Mouse (Mus musculus): ENCODE results near the gene Vcl. TPM values are rescaled to one million over a fixed set of nuclear protein-coding genes. Genes with fewer than 3 reads are reported as not detected.
A peak's percentile ranks its signal among the peaks of the same experiment; 100 is the strongest.

The Vcl gene
- polyA plus RNA-seq, 1 experiment from 2014 or later: 17.0 TPM

- H3K27me3 ChIP-seq: no peaks in the 10 kb centered on the region
- H3K9me3 ChIP-seq (replicated peaks): no peaks in the 10 kb centered on the region
- no peak overlapping the region for H3K4me3 ChIP-seq (replicated peaks)
- no peak overlapping the region for H3K9ac ChIP-seq
- ATAC-seq (ENCODE audit: low read depth) (no peak), DNase-seq (no peak)
- no peak overlapping the region for H3K27ac ChIP-seq
- 87% methylated on average over 8 of the region's 8 CpGs for WGBS (ENCODE audit: insufficient replicate concordance)
- peaks cover 76% of the 10 kb centered on the region for H3K36me3 ChIP-seq
- H3K4me2 ChIP-seq: no peak overlapping the region
- no peaks in the 10 kb centered on the region for H3K4me1 ChIP-seq (replicated peaks)
These were observed 91.2 kb downstream of the Vcl start for GRCm38 (mm10) chr14:21020435-21020834.

- Histone ChIP-seq H3K36me3 (peaks cover 90% of the 10 kb centered on the region), H3K4me1 (replicated peaks) (0 out of 2 replicates have a peak, but pooled peaks cover 4% of the 10 kb centered on the region), H3K4me3 (replicated peaks) (no peak overlapping the region)
These were observed 98.3 kb downstream of the Vcl start for GRCm38 (mm10) chr14:21027542-21027941.

GRCm38 (mm10) chr14:21029025-21029659, 99.9 kb downstream of the Vcl start:
- no peak overlapping the region for H3K9ac ChIP-seq
- ATAC-seq (ENCODE audit: low read depth): no peak
- peaks cover 90% of the 10 kb centered on the region for H3K36me3 ChIP-seq
- 0 out of 2 replicates have a peak, but pooled peaks cover 4% of the 10 kb centered on the region for H3K4me1 ChIP-seq (replicated peaks)
- H3K27ac ChIP-seq: no peak overlapping the region
- H3K27me3 ChIP-seq: no peaks in the 10 kb centered on the region
- no peak for DNase-seq
- no peak overlapping the region for H3K4me3 ChIP-seq (replicated peaks)
- H3K4me2 ChIP-seq: no peak overlapping the region
- 76% methylated on average over 11 of the region's 11 CpGs for WGBS (ENCODE audit: insufficient replicate concordance)
- H3K9me3 ChIP-seq (replicated peaks): no peaks in the 10 kb centered on the region

More at GRCm38 (mm10) chr14:21027542-21027941, 98.3 kb downstream of the Vcl start:
- H3K4me2 ChIP-seq: no peak overlapping the region
- no peak overlapping the region for H3K9ac ChIP-seq
- H3K9me3 ChIP-seq (replicated peaks): no peaks in the 10 kb centered on the region
- H3K27me3 ChIP-seq: no peaks in the 10 kb centered on the region
- DNase-seq (no peak), ATAC-seq (ENCODE audit: low read depth) (no peak)
- H3K27ac ChIP-seq: no peak overlapping the region

- Histone ChIP-seq H3K4me3 (replicated peaks) (no peak overlapping the region), H3K27me3 (no peaks in the 10 kb centered on the region), H3K27ac (peak overlapping the region; percentile 58), H3K36me3 (peaks cover 80% of the 10 kb centered on the region), H3K4me2 (no peak overlapping the region), H3K4me1 (replicated peaks) (0 out of 2 replicates have a peak, but pooled peaks cover 4% of the 10 kb centered on the region), H3K9ac (no peak overlapping the region), H3K9me3 (replicated peaks) (no peaks in the 10 kb centered on the region)
- ATAC-seq (ENCODE audit: low read depth): peak; percentile 83
- WGBS (ENCODE audit: insufficient replicate concordance): 75% methylated on average over 6 of the region's 6 CpGs
- DNase-seq: peak; percentile 20
These were observed 102.7 kb downstream of the Vcl start for GRCm38 (mm10) chr14:21031783-21032511.

GRCm38 (mm10) chr14:21034271-21034670, 105.1 kb downstream of the Vcl start:
- Histone ChIP-seq H3K4me2 (no peak overlapping the region), H3K36me3 (peaks cover 82% of the 10 kb centered on the region)
- ATAC-seq (ENCODE audit: low read depth): no peak

GRCm38 (mm10) chr14:21034791-21035190, 105.6 kb downstream of the Vcl start:
- DNase-seq (no peak), ATAC-seq (ENCODE audit: low read depth) (no peak)
- peaks cover 84% of the 10 kb centered on the region for H3K36me3 ChIP-seq
- WGBS (ENCODE audit: insufficient replicate concordance): 72% methylated on average over 3 of the region's 3 CpGs
- no peak overlapping the region for H3K4me3 ChIP-seq (replicated peaks)
- 0 out of 2 replicates have a peak, but pooled peaks cover 8% of the 10 kb centered on the region for H3K4me1 ChIP-seq (replicated peaks)
- H3K27ac ChIP-seq: no peak overlapping the region
- no peaks in the 10 kb centered on the region for H3K27me3 ChIP-seq
- no peaks in the 10 kb centered on the region for H3K9me3 ChIP-seq (replicated peaks)
- H3K9ac ChIP-seq: no peak overlapping the region
- H3K4me2 ChIP-seq: no peak overlapping the region

More at GRCm38 (mm10) chr14:21034271-21034670, 105.1 kb downstream of the Vcl start:
- Histone ChIP-seq H3K9ac (no peak overlapping the region), H3K27ac (no peak overlapping the region), H3K27me3 (no peaks in the 10 kb centered on the region), H3K4me3 (replicated peaks) (no peak overlapping the region), H3K9me3 (replicated peaks) (no peaks in the 10 kb centered on the region), H3K4me1 (replicated peaks) (0 out of 2 replicates have a peak, but pooled peaks cover 8% of the 10 kb centered on the region)
- DNase-seq: no peak
- 86% methylated on average over 4 of the region's 4 CpGs for WGBS (ENCODE audit: insufficient replicate concordance)

GRCm38 (mm10) chr14:21039077-21039476, 109.9 kb downstream of the Vcl start:
- ATAC-seq (ENCODE audit: low read depth) (peak; percentile 75), DNase-seq (no peak)
- Histone ChIP-seq H3K9ac (no peak overlapping the region), H3K4me3 (replicated peaks) (no peak overlapping the region), H3K4me1 (replicated peaks) (0 out of 2 replicates have a peak, but pooled peaks cover 4% of the 10 kb centered on the region), H3K27me3 (no peaks in the 10 kb centered on the region), H3K9me3 (replicated peaks) (no peaks in the 10 kb centered on the region), H3K4me2 (no peak overlapping the region), H3K27ac (peak overlapping the region; percentile 37; the same call in 1 of the 2 replicates), H3K36me3 (peaks cover 54% of the 10 kb centered on the region)
- WGBS (ENCODE audit: insufficient replicate concordance): 65% methylated on average over 12 of the region's 12 CpGs

- no peaks in the 10 kb centered on the region for H3K9me3 ChIP-seq (replicated peaks)
- no peaks in the 10 kb centered on the region for H3K27me3 ChIP-seq
- ATAC-seq (ENCODE audit: low read depth) (no peak), DNase-seq (no peak)
- H3K9ac ChIP-seq: no peak overlapping the region
- no peak overlapping the region for H3K4me2 ChIP-seq
- peaks cover 52% of the 10 kb centered on the region for H3K36me3 ChIP-seq
- 0 out of 2 replicates have a peak, but pooled peaks cover 4% of the 10 kb centered on the region for H3K4me1 ChIP-seq (replicated peaks)
- no peak overlapping the region for H3K4me3 ChIP-seq (replicated peaks)
- H3K27ac ChIP-seq: peak overlapping the region; percentile 37
- WGBS (ENCODE audit: insufficient replicate concordance): 73% methylated on average over 4 of the region's 4 CpGs
These were observed 110.4 kb downstream of the Vcl start for GRCm38 (mm10) chr14:21039623-21040022.

GRCm38 (mm10) chr14:21047840-21048239, 118.6 kb downstream of the Vcl start:
- Histone ChIP-seq H3K27me3 (no peaks in the 10 kb centered on the region), H3K4me1 (replicated peaks) (peaks cover 22% of the 10 kb centered on the region), H3K4me3 (replicated peaks) (no peak overlapping the region), H3K9me3 (replicated peaks) (no peaks in the 10 kb centered on the region), H3K36me3 (peaks cover 15% of the 10 kb centered on the region), H3K4me2 (no peak overlapping the region), H3K9ac (no peak overlapping the region), H3K27ac (no peak overlapping the region; the same call in 1 of the 2 replicates)
- ATAC-seq (ENCODE audit: low read depth) (no peak), DNase-seq (no peak)
- WGBS (ENCODE audit: insufficient replicate concordance): 73% methylated on average over 2 of the region's 2 CpGs

- Histone ChIP-seq H3K9ac (no peak overlapping the region), H3K4me3 (replicated peaks) (no peak overlapping the region), H3K27me3 (no peaks in the 10 kb centered on the region), H3K36me3 (peaks cover 15% of the 10 kb centered on the region), H3K4me1 (replicated peaks) (peaks cover 33% of the 10 kb centered on the region), H3K27ac (no peak overlapping the region), H3K4me2 (no peak overlapping the region), H3K9me3 (replicated peaks) (no peaks in the 10 kb centered on the region)
- ATAC-seq (ENCODE audit: low read depth) (no peak), DNase-seq (peak; percentile 46)
These were observed 119.7 kb downstream of the Vcl start for GRCm38 (mm10) chr14:21048879-21049278.

- Histone ChIP-seq H3K4me3 (replicated peaks) (peak overlapping the region; percentile 87), H3K9me3 (replicated peaks) (no peaks in the 10 kb centered on the region), H3K27ac (no peak overlapping the region), H3K4me1 (replicated peaks) (peaks cover 37% of the 10 kb centered on the region), H3K36me3 (peaks cover 12% of the 10 kb centered on the region; the same call in 1 of the 2 replicates), H3K27me3 (no peaks in the 10 kb centered on the region), H3K9ac (no peak overlapping the region), H3K4me2 (peak overlapping the region; percentile 97)
- ATAC-seq (ENCODE audit: low read depth) (no peak), DNase-seq (peak; percentile 35)
- WGBS (ENCODE audit: insufficient replicate concordance): 63% methylated on average over 3 of the region's 3 CpGs
These were observed 121.5 kb downstream of the Vcl start for GRCm38 (mm10) chr14:21050734-21051133.

Measured in liver, embryonic 13.5 days (tissue).